Mouse (Mus musculus) embryonic fibroblast, embryonic 13.5 days (primary cell): ENCODE measurements at regions not wholly inside any gene's neighbourhood (a gene's known extent, or its start where the extent isn't known, plus 50 kb on each side); places are given as distances from the start of the nearest gene placed in this dataset.

ENCODE experiments used
- H3K27ac ChIP-seq: 2 replicates; pipeline ENCODE4 v1.5.1; 2012; ENCODE audit warnings: low read length, control low read depth, inconsistent platforms; ENCODE audit not compliant: insufficient read depth
- H3K4me1 ChIP-seq: 2 replicates; pipeline ENCODE4 v1.6.1; 2011; ENCODE audit warnings: low read length; ENCODE audit not compliant: control insufficient read depth, insufficient read depth
- H3K4me3 ChIP-seq: 2 replicates; pipeline ENCODE4 v1.5.1; 2011; ENCODE audit warnings: mild to moderate bottlenecking, control low read depth, low read length; ENCODE audit not compliant: insufficient read depth
- CTCF ChIP-seq: IDR thresholded peaks from 2 replicates; pipeline ENCODE4 v1.5.1; 2011; ENCODE audit warnings: mild to moderate bottlenecking, control low read depth, low read length, moderate library complexity, borderline replicate concordance; ENCODE audit not compliant: insufficient read depth
- POLR2A ChIP-seq: IDR thresholded peaks from 2 replicates; pipeline ENCODE4 v1.6.1; 2011; ENCODE audit warnings: low read depth, mild to moderate bottlenecking, control low read depth, low read length, moderate library complexity

DNA sequence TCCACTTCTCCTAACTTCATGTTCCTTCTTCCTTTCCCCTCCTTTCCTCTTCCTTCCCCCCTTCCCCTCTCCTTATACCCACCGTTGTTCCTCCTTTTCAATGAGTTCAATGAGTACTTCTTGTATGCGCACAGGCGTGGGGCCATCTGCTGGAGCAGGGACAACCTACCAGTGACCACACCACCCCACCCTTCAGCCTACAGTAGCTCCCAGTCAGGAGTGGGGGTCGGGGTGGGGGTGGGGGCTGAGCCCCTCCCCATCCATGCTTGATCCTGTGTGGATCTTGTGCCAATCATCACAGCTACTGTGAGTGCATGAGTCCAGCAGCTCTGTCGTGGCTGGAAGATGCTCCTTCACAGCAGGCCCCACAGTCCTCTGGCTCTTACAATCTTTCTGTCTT lies 143.6 kb downstream of the Chst1 start:
- no peak for TF ChIP-seq POLR2A
- no peak for TF ChIP-seq CTCF
- H3K4me1 ChIP-seq, result peaks cover 3% of the 10 kb centered on the region; the same call in 1 of the 2 replicates
- no peak overlapping the region for H3K4me3 ChIP-seq
- no peak overlapping the region for H3K27ac ChIP-seq

DNA sequence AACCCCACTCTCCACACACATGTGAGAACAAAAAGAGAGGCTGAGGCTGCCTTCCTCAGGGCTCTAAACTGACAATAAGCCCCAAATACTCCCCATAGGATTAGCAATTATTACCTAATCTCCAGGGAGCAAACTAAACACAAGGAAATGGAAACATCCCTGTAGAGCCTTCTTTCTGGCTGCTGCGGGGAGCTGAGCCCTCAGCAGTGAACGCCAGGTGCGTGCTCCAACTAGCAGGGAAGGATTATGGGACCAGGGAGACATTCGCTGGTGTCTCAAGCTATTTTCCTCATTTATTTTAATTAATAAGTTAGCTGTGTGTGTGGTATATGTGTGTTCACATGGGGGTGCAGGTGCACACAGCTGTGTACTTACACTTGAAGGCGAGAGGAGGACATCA lies 144.4 kb downstream of the Chst1 start:
- peaks cover 3% of the 10 kb centered on the region; the same call in 1 of the 2 replicates for H3K4me1 ChIP-seq
- H3K27ac ChIP-seq, result no peak overlapping the region
- H3K4me3 ChIP-seq, result no peak overlapping the region
- no peak for TF ChIP-seq CTCF
- no peak for TF ChIP-seq POLR2A

DNA sequence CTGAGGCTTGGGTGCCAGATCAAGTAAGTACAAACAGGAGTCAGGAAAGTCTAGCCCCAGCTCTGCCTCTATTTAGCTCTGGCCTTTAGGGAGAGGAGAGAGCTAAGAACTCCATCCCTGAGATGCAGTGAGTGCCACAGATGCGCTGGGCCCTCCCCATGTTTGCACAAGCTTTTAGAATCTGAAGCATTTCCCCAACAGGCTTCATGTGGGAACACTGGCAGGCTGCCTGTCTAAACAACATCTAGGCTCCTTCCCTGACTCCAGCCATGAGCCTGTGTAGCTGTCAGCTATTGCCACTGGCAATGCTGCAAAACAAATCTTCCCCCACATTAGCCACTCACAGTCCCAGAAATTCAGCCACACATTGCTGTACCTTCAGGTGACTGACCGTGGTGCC lies 147.9 kb downstream of the Chst1 start:
- Histone ChIP-seq H3K4me1 (peaks cover 11% of the 10 kb centered on the region), H3K27ac (no peak overlapping the region; the same call in 1 of the 2 replicates), H3K4me3 (no peak overlapping the region)
- TF ChIP-seq POLR2A, result no peak
- TF ChIP-seq CTCF, result no peak

GRCm38 (mm10) chr2:92750116-92750515 lies 150.6 kb downstream of the Chst1 start:
- H3K27ac ChIP-seq, result peak overlapping the region; percentile 69; the same call in 1 of the 2 replicates
- no peak overlapping the region for H3K4me3 ChIP-seq
- no peak for TF ChIP-seq CTCF
- TF ChIP-seq POLR2A, result no peak
- peaks cover 9% of the 10 kb centered on the region for H3K4me1 ChIP-seq

- peak overlapping the region; percentile 69; the same call in 1 of the 2 replicates for H3K27ac ChIP-seq
- no peak overlapping the region for H3K4me3 ChIP-seq
- TF ChIP-seq CTCF, result no peak
- TF ChIP-seq POLR2A, result no peak
Observed at GRCm38 (mm10) chr2:92750672-92751071, 151.2 kb downstream of the Chst1 start.

GRCm38 (mm10) chr2:92751256-92751655 lies 151.7 kb downstream of the Chst1 start:
- peak overlapping the region; percentile 69; the same call in 1 of the 2 replicates for H3K27ac ChIP-seq
- TF ChIP-seq POLR2A (no peak), CTCF (no peak)
- H3K4me3 ChIP-seq, result no peak overlapping the region
- H3K4me1 ChIP-seq, result peaks cover 9% of the 10 kb centered on the region

More at GRCm38 (mm10) chr2:92750672-92751071, 151.2 kb downstream of the Chst1 start:
- peaks cover 9% of the 10 kb centered on the region for H3K4me1 ChIP-seq

DNA sequence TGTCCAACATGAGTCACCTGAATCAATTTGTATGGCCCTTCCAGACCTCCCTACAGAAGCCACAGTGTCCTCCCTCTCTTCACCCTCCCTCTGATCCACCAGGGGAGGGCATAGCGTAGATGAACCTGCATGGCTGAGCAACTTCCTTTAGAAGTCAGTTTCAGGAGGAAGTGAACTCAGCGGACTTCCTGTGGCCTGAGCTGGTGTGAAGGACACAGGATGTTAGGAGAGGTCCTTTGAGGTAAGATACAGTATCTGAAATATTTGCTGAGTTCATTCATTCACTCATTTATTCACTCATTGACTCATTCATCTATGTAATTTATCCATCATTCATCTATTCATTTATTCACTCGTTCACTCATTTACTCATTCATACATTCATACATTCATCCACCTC lies 152.6 kb downstream of the Chst1 start:
- no peak for TF ChIP-seq POLR2A
- Histone ChIP-seq H3K4me3 (no peak overlapping the region), H3K4me1 (peaks cover 9% of the 10 kb centered on the region), H3K27ac (peak overlapping the region; percentile 65; the same call in 1 of the 2 replicates)

DNA sequence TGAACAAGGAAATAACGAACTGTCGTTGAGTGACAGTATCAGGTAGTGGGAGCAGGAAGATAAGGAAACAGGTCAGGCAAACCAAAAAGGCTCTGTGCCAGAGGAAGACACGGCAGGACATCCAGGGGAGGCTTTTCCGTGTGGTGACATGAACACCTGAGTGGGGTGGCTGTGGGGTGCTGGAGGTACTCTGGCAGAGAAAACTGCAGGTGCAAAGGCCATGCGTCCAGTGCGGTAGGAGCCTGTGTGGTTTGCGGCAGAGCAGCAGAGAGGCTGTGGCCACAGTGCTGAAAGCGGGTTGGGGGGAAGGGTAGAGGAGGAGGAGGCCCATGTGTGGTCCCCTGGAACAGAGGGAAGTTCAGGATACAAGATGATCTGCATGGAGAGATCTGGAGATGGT lies 153.3 kb downstream of the Chst1 start:
- no peak overlapping the region for H3K4me3 ChIP-seq
- no peak overlapping the region for H3K27ac ChIP-seq
- no peak for TF ChIP-seq CTCF
- TF ChIP-seq POLR2A, result no peak
- H3K4me1 ChIP-seq, result peaks cover 9% of the 10 kb centered on the region

- Histone ChIP-seq H3K4me1 (peaks cover 9% of the 10 kb centered on the region), H3K27ac (no peak overlapping the region), H3K4me3 (no peak overlapping the region)
- TF ChIP-seq CTCF (no peak), POLR2A (no peak)
Observed at GRCm38 (mm10) chr2:92754505-92755280, 155.2 kb downstream of the Chst1 start.

- Histone ChIP-seq H3K4me3 (no peak overlapping the region), H3K27ac (no peak overlapping the region), H3K4me1 (0 out of 2 replicates have a peak, but pooled peaks cover 3% of the 10 kb centered on the region)
- TF ChIP-seq CTCF, result no peak
- TF ChIP-seq POLR2A, result no peak
Observed at GRCm38 (mm10) chr2:92756491-92756890, 157.0 kb downstream of the Chst1 start.
